Mouse (Mus musculus): ENCODE results near the gene Ephx1. TPM values are rescaled to one million over a fixed set of nuclear protein-coding genes. Genes with fewer than 3 reads are reported as not detected.

The Ephx1 gene
- polyA plus RNA-seq, 1 experiment, result 60.6 TPM

DNA sequence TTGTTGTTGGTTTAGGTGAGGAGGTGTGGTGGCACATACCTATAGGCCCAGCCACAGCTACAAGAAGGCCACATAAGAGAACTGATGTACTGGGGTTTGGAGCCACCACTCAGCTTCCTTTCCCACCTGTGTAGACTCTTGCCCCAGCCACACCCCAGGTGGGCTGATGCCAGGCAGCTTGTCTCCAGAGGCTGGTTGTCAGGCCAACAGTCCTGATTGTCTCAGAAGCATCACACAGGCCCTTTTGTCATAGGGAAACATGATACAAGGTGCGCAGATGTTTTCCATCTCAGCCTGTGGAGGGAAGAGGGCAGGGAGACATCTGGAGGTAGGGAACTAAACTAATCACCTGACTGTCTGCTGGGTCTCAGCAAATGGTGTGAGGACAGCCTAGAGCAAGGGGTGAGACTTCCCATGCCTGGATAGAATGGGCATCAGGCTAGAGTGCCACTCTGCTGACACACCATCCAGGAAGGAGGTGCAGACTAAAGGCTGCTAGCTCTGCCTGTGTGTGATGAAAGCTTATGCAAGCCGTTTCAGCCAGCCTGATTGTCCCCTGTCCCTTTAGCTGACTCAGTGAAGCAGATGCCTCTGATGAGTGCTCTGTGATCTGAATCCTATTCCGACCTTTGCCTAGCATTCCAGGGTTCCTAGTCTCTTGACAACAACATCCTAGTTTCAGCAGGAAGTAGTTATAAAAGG lies 41.2 kb upstream of the Ephx1 start:
- no peaks in the 10 kb centered on the region for H3K79me2 ChIP-seq (ENCODE audit: control insufficient read depth, insufficient read depth)
- TF ChIP-seq CEBPB (IDR thresholded peaks at IDR 0.05; ENCODE audit: low read depth) (no peak), USF1 (IDR thresholded peaks at IDR 0.05; ENCODE audit: low read depth) (no peak), MYOD1 (IDR thresholded peaks at IDR 0.05; ENCODE audit: control insufficient read depth, insufficient read length, low read depth) (no peak), FOSL1 (IDR thresholded peaks at IDR 0.05; ENCODE audit: insufficient read depth, low read length, poor library complexity, severe bottlenecking) (no peak), CTCF (IDR thresholded peaks at IDR 0.05; ENCODE audit: control insufficient read depth, insufficient read depth, insufficient read length) (no peak), MAX (IDR thresholded peaks at IDR 0.05) (no peak), MYOG (IDR thresholded peaks at IDR 0.05; ENCODE audit: control insufficient read depth, extremely low read depth, insufficient read length) (no peak)
- no peak overlapping the region for H3K4me3 ChIP-seq (ENCODE audit: insufficient read depth, poor library complexity, severe bottlenecking)
- H3K36me3 ChIP-seq (ENCODE audit: control insufficient read depth, insufficient read depth), result no peaks in the 10 kb centered on the region
- H3K27me3 ChIP-seq (ENCODE audit: control insufficient read depth, insufficient read depth, insufficient read length), result peaks cover 19% of the 10 kb centered on the region
- no peak overlapping the region for H3ac ChIP-seq (ENCODE audit: control insufficient read depth, insufficient read length, low read depth)
- no peaks in the 10 kb centered on the region for H3K79me3 ChIP-seq (ENCODE audit: low read depth)

DNA sequence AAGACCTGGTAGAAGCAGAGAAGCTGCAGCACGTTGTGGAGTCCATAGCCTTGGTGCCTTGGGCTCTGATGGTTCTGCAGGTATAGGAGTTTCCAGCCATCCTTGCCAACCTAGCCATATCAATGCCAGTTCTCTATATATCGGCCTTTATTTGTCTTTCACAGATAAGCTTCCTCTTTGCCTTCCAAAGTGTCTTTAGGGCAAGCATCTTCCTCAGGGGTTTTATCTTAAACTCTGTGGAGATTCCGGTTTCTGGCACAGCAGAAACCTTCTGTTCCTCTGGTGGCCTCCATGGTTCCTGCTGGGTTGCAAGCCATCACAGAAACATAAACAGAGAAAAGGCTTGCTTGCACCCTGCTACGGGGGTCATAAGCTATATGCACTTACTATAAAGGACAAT lies 32.2 kb upstream of the Ephx1 start:
- H3K79me3 ChIP-seq (ENCODE audit: low read depth), result no peaks in the 10 kb centered on the region
- H3K79me2 ChIP-seq (ENCODE audit: control insufficient read depth, insufficient read depth), result no peaks in the 10 kb centered on the region
- no peak overlapping the region for H3ac ChIP-seq (ENCODE audit: control insufficient read depth, insufficient read length, low read depth)
- peaks cover 16% of the 10 kb centered on the region for H3K27me3 ChIP-seq (ENCODE audit: control insufficient read depth, insufficient read depth, insufficient read length)
- H3K36me3 ChIP-seq (ENCODE audit: control insufficient read depth, insufficient read depth), result no peaks in the 10 kb centered on the region
- H3K4me3 ChIP-seq (ENCODE audit: insufficient read depth, poor library complexity, severe bottlenecking), result no peak overlapping the region
- TF ChIP-seq MYOG (IDR thresholded peaks at IDR 0.05; ENCODE audit: control insufficient read depth, extremely low read depth, insufficient read length) (no peak), CTCF (IDR thresholded peaks at IDR 0.05; ENCODE audit: control insufficient read depth, insufficient read depth, insufficient read length) (no peak), CEBPB (IDR thresholded peaks at IDR 0.05; ENCODE audit: low read depth) (no peak), FOSL1 (IDR thresholded peaks at IDR 0.05; ENCODE audit: insufficient read depth, low read length, poor library complexity, severe bottlenecking) (no peak), MAX (IDR thresholded peaks at IDR 0.05) (no peak), USF1 (IDR thresholded peaks at IDR 0.05; ENCODE audit: low read depth) (no peak), MYOD1 (IDR thresholded peaks at IDR 0.05; ENCODE audit: control insufficient read depth, insufficient read length, low read depth) (no peak)

DNA sequence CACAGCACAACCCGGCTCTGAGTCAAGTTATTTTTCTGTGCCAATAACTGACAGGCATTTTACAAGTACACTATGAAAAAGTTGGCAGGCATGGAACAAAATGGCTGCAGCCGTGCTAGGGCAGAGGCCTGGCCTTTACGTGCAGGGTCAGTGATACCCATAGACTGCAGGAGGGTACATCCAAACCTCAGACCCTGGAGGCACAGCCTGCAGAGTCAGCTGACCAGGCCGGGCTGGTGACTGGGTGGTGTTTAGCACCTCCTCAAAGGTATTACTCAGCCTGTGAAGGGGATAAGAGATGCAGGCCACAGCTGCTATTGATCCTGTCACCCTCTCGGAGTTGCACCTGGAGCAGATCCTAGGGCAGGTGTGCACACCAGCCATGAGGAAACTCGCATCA lies 30.2 kb upstream of the Ephx1 start, which contains the start of gene 9130409I23Rik:
Gene 9130409I23Rik, plus strand, starts transcription at position 301 of the 400 bp plus-strand sequence.
- Histone ChIP-seq H3K36me3 (ENCODE audit: control insufficient read depth, insufficient read depth) (no peaks in the 10 kb centered on the region), H3K79me3 (ENCODE audit: low read depth) (no peaks in the 10 kb centered on the region), H3K4me3 (ENCODE audit: insufficient read depth, poor library complexity, severe bottlenecking) (no peak within 1 kb of the TSS), H3K79me2 (ENCODE audit: control insufficient read depth, insufficient read depth) (no peaks in the 10 kb centered on the region), H3ac (ENCODE audit: control insufficient read depth, insufficient read length, low read depth) (no peak within 1 kb of the TSS), H3K27me3 (ENCODE audit: control insufficient read depth, insufficient read depth, insufficient read length) (peaks cover 30% of the 10 kb centered on the region)
- TF ChIP-seq MYOG (IDR thresholded peaks at IDR 0.05; ENCODE audit: control insufficient read depth, extremely low read depth, insufficient read length), result no peak
- no peak for TF ChIP-seq CTCF (IDR thresholded peaks at IDR 0.05; ENCODE audit: control insufficient read depth, insufficient read depth, insufficient read length)

DNA sequence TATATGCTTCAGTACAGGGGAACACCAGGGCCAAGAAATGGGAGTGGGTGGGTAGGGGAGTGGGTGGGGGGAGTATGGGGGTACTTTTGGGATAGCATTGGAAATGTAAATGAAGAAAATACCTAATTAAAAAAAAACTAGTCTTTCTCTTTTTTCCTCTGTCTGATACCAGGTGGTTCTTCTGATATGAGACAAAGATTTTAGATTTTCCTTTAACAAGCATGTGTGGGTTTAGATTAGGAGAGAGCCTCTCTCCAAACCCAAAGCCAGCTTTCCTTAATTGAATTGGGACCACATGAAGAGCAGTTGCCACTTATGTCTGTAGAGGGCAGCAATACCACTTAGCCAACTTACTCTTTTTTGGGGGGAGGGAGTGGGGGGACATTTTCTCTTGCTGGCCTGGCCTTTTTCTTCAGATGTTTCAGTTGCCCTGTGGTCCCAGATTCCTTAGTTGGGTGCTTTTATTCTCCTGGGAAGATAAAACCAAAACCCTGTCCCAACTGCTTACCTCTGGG lies 28.7 kb upstream of the Ephx1 start:
- Histone ChIP-seq H3K36me3 (ENCODE audit: control insufficient read depth, insufficient read depth) (no peaks in the 10 kb centered on the region), H3K79me2 (ENCODE audit: control insufficient read depth, insufficient read depth) (no peaks in the 10 kb centered on the region), H3K27me3 (ENCODE audit: control insufficient read depth, insufficient read depth, insufficient read length) (peaks cover 32% of the 10 kb centered on the region), H3ac (ENCODE audit: control insufficient read depth, insufficient read length, low read depth) (no peak overlapping the region), H3K4me3 (ENCODE audit: insufficient read depth, poor library complexity, severe bottlenecking) (no peak overlapping the region), H3K79me3 (ENCODE audit: low read depth) (no peaks in the 10 kb centered on the region)
- TF ChIP-seq FOSL1 (IDR thresholded peaks at IDR 0.05; ENCODE audit: insufficient read depth, low read length, poor library complexity, severe bottlenecking) (no peak), MAX (IDR thresholded peaks at IDR 0.05) (no peak), CTCF (IDR thresholded peaks at IDR 0.05; ENCODE audit: control insufficient read depth, insufficient read depth, insufficient read length) (no peak), MYOD1 (IDR thresholded peaks at IDR 0.05; ENCODE audit: control insufficient read depth, insufficient read length, low read depth) (no peak), CEBPB (IDR thresholded peaks at IDR 0.05; ENCODE audit: low read depth) (no peak), MYOG (IDR thresholded peaks at IDR 0.05; ENCODE audit: control insufficient read depth, extremely low read depth, insufficient read length) (no peak), USF1 (IDR thresholded peaks at IDR 0.05; ENCODE audit: low read depth) (no peak)

DNA sequence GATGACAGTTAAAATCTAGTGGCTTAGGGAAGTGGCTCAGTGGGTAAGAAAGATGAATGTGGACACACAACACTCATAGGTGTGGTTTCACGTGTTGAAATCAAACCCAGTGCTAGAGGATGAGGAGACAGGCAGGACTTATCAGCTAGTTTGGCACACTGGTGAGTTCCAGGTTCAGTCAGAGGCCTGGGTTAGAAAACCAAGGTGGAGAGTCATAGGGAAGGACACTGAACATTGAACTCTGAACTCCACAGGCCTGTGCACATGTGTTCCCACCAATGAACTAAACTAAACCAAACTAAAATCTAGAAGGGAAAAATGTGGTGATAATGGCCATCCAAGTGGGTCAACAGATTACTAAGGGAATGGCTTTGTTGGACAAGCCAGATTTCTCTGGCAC lies 26.8 kb upstream of the Ephx1 start:
- Histone ChIP-seq H3K79me2 (ENCODE audit: control insufficient read depth, insufficient read depth) (no peaks in the 10 kb centered on the region), H3K4me3 (ENCODE audit: insufficient read depth, poor library complexity, severe bottlenecking) (no peak overlapping the region), H3K27me3 (ENCODE audit: control insufficient read depth, insufficient read depth, insufficient read length) (peaks cover 23% of the 10 kb centered on the region), H3ac (ENCODE audit: control insufficient read depth, insufficient read length, low read depth) (no peak overlapping the region), H3K79me3 (ENCODE audit: low read depth) (no peaks in the 10 kb centered on the region), H3K36me3 (ENCODE audit: control insufficient read depth, insufficient read depth) (no peaks in the 10 kb centered on the region)
- TF ChIP-seq FOSL1 (IDR thresholded peaks at IDR 0.05; ENCODE audit: insufficient read depth, low read length, poor library complexity, severe bottlenecking) (no peak), MAX (IDR thresholded peaks at IDR 0.05) (no peak), USF1 (IDR thresholded peaks at IDR 0.05; ENCODE audit: low read depth) (no peak), MYOD1 (IDR thresholded peaks at IDR 0.05; ENCODE audit: control insufficient read depth, insufficient read length, low read depth) (no peak), CEBPB (IDR thresholded peaks at IDR 0.05; ENCODE audit: low read depth) (no peak), MYOG (IDR thresholded peaks at IDR 0.05; ENCODE audit: control insufficient read depth, extremely low read depth, insufficient read length) (no peak), CTCF (IDR thresholded peaks at IDR 0.05; ENCODE audit: control insufficient read depth, insufficient read depth, insufficient read length) (no peak)

All from C2C12 (cell line).